Mouse (Mus musculus): ENCODE measurements around the gene Hspbap1. TPM values are rescaled to one million over a fixed set of nuclear protein-coding genes. Genes with fewer than 3 reads are reported as not detected.

Hspbap1 gene
- polyA plus RNA-seq, 1 experiment, result 6.5 TPM

DNA sequence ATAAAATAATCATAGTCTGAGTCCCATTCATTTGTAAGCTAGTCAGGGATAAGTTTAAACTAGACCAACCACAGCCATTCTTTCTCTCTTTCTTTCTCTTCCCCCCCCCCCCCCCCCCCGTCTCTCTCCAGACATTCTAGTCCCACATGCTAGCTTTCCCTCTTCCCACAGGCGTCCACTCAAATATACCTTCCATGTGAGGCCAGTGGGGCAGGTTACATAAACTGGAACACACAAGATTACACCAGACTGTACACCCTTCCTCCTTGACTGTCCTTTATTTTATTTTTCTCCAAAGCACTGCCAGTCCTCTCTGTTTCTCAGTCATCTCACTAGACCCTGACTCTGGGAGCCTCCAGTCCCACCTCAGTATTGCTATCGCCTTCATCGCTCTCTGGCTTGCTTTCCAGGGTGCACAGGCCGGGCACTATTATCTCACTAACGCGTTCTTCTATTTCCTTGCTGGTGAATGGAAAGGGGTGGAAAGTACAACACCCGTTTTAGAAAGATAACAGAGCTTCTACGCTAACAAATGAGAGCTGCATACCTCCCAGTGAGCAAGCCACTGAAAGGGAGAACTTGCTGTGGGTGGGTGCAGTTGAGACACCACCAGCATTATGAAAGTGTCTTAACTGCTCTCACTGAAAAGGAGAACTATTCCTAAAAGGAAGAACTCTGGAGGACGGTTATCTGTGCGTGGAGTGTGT is 6.4 kb upstream of the Hspbap1 start:
- DNase-seq (ENCODE audit: extremely low spot score in 1 of 2, low spot score in 1 of 2), result no peak

DNA sequence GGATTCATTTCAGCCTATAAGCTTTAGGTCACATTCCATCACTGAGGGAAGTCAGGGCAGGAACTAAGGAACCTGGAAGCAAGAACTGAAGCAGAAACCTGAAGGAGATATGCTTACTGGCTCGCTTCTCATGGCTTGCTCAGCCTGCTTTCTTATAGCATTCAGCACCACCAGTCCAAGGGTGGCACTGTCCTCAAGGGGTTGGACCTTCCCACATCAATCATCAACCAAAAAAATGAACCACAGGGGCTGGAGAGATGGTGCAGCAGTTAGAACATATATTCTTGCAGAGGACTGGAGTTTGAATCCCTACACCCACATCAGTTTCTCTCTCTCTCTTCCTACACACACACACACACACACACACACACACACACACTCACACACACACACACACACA is 5.2 kb upstream of the Hspbap1 start:
- DNase-seq (ENCODE audit: extremely low spot score in 1 of 2, low spot score in 1 of 2), result no peak

DNA sequence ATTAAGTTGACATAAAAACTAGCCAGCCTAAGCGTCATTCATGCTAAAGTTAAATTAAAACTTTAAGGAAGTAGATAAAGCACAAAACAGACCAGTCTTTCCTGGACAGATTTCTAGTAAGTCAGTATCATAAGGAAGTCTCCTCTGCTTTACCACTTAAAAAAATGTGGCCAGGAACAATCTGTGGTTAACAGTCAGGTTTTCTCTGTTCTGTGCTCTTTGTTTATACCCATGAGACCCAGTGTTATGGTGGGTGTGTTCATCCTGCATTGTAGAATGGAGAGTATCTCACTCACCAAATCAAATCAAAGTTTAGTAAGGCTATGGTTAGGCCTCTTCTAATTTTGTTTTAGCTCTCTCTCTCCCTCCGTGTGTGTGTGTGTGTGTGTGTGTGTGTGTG is 4.7 kb upstream of the Hspbap1 start:
- DNase-seq (ENCODE audit: extremely low spot score in 1 of 2, low spot score in 1 of 2), result no peak

DNA sequence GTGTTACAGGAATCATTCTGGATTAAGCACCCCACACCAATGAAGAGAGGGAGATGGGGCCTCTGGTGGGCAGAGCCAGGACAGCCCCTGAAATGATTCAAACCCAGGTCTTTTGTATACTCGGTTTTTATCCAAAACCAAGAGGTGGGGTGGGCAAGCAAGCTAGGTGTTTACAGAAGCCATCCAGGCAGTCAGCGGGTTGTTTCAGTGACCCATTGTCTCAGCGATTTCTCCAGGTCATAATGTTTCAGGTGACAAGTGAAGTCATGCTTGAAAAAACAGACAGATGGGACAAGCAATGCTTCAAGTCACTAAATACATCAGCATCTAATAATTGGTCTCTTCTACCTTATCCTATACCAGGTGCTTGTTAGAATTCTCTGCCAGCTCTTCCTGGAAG is 3.8 kb upstream of the Hspbap1 start:
- no peak for DNase-seq (ENCODE audit: extremely low spot score in 1 of 2, low spot score in 1 of 2)

DNA sequence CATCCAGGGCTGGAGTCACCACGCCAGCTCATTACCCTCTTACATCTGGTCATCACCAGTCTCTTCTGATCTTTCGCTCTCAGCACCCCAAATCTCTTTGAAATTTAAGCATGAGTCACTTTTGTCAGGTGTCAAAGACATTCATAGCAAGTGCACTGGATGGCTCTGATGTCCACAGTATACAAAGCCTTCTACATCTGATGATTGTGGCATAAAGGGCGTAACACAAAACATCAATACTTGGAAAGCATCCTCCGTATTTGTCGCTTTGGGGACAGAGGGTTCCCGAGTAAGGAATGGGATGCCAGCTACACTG is 1.7 kb upstream of the Hspbap1 start:
- no peak for DNase-seq (ENCODE audit: extremely low spot score in 1 of 2, low spot score in 1 of 2)

DNA sequence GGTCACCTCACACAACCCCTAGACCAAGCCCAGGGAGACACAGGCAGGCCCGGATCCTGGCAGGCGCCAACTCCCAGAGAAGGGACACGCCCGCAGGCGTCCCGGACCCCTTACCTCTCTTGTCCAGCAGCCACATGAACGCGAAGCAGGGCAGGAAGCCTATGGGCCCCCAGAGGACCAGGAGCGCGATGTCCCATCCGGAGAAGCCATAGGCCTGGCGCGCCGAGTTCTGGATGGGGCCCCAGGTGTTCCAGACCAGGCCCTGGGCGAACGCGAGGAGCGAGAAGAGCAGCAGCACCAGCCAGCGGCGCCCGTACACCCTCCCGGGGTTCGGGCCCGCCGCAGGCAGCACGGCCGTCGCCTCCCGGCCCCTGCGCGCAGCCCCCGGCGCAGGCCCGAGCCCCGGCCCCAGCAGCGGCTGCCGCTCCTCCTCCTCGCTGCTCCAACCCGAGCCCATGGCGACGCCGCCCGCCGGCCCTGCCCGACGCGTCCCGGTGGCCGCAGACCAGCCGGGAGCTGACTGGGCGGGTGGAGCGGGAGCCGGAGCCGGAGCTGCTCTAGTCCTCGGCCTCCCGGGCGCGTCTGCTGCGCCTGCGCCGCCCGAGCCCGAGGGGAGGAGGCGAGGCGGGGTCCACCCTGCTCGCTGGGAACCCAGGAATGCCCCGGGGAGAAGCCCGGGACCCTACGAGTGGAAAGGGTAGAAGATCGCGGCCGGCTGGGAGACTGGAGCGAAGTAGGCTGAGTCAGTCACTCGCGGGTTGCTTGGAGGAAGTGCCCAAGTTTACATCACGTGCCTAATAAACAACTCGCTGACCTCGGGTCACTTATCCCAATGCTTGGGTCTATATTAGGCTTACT is 1.2 kb upstream of the Hspbap1 start, which contains the start of gene Dirc2:
Gene Dirc2 (minus strand): TSS at position 572 of the 858 bp plus-strand sequence.
- DNase-seq (ENCODE audit: extremely low spot score in 1 of 2, low spot score in 1 of 2), result peak; percentile 38 to 75

DNA sequence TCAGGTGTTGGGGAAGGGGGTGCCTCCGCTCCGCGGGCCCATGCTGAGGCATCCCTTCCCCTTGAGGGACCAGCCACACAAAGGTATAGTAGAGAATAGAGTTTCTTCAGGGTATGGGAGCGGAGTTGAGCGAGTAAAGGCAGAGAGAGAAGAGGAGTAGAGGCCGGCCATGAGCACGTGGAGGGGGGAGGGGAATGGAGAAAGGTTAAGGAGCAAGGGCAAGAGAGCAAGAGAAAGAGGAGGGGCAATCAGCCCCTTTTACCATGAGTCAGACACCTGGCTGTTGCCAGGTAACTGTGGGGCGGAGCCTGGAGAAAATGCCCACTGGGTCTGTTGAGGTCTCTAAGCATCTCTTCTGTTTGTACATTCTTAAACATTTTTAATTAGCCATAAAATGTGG is 966 bp downstream of the Hspbap1 start:
- no peak for DNase-seq (ENCODE audit: extremely low spot score in 1 of 2, low spot score in 1 of 2)

DNA sequence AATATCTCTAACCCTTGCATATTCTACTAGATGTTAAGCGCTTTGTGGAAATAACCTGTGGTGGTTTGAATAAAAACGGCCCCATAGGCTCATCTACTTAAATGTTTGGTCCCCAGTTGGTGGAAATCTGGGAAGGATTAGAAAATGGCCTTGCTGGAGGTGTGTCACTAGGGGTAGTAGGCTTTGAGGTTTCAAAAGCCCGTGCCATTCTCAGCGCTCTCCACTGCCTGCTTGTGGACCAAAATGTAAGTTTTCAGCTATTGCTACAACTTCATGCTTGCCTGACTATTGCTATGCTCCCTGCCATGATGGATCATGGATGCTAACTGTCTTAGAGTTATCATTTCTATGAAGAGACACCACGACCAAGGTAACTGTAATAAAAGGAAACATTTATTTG is 1.4 kb downstream of the Hspbap1 start:
- DNase-seq (ENCODE audit: extremely low spot score in 1 of 2, low spot score in 1 of 2), result no peak

DNA sequence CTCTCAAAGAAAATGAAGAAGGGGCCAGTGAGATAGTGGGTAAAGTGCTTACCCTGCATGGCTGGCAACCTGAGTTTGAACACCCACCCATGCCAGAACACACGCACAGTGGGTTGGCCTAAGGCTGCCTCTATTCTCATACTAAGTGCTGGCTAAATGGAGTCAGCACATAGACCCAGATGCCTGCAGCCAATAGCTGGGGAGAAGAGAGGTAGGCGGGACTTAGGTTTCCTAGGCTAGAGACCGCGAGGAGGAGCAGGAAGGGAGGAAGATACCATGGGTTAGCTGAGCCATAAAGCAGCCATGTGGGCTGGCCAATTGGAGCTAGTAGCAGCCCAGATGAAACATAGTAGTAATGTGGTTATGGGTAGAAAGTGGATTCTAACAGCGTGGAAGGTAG is 2.4 kb downstream of the Hspbap1 start:
- DNase-seq (ENCODE audit: extremely low spot score in 1 of 2, low spot score in 1 of 2), result no peak

DNA sequence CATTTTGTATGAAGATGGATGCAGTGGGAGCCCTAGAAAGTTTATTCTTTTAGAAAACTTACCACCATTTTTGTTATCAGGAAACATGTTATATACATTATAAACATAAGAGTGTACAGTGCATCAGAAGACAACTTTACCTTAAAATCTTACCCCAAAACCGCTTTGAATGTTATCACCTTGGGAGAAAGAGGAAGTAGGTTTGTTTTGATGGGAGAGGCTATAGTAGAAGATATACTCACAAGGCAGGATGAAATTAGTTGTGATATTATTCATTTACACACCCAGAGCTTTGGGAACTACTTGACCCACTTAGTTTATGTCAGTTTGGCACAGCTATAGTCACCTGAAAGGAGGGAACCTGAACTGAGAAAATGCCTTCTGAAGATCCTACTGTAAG is 5.7 kb downstream of the Hspbap1 start:
- DNase-seq (ENCODE audit: extremely low spot score in 1 of 2, low spot score in 1 of 2), result no peak

DNA sequence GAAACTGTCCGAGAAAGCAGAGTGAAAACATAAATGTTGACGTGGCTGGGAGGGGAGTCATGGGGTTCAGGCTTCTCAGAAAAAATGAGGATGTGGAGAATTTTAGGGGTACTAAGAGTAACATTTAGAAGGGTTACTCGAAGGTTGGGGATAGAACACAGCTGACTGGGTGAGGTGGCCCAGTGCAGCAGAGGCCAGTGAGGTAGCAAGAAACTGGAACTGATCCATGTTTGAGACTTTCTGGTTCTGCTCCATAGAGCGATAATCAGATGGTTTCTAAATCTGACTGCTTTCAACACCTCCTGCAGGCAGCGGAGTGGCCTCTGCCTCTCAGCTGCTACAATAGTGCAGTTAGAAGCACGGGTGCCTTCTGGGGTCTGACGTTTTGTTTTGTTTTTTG is 6.6 kb downstream of the Hspbap1 start:
- no peak for DNase-seq (ENCODE audit: extremely low spot score in 1 of 2, low spot score in 1 of 2)

DNA sequence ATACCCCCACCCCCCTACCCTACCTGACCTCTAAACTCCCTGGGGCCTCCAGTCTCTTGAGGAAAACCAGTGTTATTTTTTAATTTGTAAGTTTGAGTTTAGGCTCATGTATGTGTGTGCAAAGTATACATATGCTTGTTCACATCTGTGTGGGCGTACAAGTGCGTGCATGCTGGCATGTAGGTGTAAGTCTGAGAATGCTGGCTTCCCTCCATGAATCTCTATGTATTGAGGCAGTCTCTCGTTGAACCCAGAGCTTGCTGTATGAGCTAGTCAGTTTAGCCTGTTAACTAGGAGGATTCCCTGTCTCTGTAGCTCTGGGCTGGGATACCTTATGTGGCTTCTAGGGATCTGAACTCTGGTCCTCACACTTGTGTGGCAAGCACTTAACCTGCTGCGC is 7.6 kb downstream of the Hspbap1 start:
- DNase-seq (ENCODE audit: extremely low spot score in 1 of 2, low spot score in 1 of 2), result peak in 1 of 2 experiments; percentile 47

DNA sequence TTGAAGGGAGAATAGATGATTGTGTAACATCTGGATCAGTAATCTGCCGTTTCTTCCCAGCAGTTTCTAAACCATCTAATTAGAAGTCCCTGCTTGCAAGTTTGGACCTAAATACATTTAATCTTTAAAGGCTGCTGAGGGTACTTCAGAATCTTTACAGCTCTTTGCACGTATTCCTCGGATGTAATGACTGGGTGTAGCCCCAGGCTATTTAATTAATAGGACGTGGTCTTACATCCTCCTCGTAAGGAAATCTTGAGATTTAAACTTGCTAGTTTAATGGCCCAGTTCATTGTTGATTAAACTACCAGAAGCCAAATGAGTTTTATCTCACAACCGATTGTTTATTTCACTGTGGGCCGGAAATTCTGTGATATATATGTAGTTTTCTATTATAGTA is 9.5 kb downstream of the Hspbap1 start:
- no peak for DNase-seq (ENCODE audit: extremely low spot score in 1 of 2, low spot score in 1 of 2)

DNA sequence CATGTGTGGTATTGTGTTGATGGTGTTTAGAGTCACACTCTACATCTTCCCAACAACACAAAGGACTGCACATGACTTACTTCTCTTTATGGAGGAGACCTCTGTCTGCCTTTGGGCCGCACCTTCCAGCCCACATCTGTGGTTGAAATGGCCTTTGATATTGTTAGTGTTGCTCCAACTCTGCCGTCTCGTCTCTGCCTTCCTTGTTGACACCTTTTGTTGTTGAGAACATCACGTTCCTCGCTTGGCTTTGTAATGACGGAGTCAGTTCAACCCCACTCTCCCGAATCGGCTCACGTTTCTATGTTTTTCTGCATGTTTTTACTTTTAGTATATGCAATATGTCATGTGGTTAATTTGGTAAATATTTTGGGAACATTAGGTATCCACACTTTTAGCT is 10.9 kb downstream of the Hspbap1 start:
- no peak for DNase-seq (ENCODE audit: extremely low spot score in 1 of 2, low spot score in 1 of 2)

DNA sequence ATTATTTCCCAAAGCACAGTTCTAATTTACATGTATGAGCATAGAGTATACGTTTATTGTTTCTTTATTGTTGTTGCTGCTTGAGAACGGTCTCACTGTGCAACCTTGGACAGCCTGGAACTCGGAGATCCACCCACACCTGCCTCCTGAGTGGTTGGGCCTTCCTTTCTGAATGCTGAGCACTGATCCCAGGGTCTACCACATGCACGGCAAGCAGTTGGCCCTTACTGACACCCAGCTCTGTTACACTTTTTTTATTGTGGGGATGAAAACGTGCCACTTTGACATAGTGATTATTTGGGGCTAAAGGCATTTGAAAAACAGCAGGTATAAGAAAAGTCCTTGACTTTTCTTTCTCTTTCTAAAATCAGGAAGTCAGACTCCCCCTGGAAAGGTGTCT is 11.5 kb downstream of the Hspbap1 start:
- no peak for DNase-seq (ENCODE audit: extremely low spot score in 1 of 2, low spot score in 1 of 2)

DNA sequence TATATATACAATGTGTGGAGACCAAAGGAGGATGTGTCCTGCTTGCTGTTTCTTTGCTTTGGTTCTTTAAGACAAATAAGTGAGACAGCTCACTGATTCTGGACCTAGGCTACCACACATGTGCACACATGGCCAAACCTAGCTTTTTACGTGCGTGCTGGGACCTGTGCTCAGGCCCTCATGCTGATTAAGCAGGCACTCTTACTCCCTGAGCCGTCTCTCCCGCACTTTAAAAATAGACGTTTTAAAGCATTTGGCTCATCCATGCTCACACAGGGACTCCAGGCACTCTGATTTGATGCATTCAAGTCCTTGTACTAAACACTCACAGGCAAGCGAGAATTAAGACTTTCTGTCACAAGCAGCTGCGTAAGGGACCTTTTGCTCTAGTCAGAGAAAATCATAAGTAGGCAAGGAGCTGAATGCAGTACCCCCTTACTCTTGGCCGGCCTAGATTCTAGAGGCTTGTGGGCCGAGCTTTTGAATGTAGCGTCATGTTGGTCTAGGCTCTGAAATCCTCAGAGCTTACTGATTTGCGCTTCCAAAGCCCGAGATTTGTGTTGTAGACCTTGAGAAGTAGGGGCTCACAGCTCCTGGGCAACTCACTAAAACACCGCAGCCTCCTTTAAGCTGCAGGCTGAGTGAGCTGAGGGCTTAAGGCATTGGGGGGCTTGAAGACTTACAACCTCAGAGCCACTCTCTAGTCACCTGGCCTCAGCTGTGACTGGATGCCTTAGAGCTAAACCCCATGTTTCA is 12.5 kb downstream of the Hspbap1 start:
- no peak for DNase-seq (ENCODE audit: extremely low spot score in 1 of 2, low spot score in 1 of 2)

DNA sequence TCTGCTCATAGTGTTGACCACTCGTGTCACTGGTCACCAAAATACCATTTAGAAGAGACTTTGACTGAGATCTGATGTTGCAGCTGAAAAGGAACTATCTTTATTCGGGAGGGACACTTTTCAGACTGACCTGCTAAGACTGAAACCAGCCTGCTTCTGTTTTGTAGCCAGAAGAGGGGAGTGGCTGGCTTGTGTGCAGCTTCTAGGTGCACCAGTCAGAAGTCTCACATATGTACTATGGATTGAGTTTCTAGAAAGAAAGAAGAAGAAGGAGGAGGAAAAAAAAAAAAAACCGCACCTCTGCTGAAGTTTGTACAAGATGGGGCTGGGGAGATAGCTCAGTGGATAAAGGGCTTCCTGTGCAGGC is 13.0 kb downstream of the Hspbap1 start:
- no peak for DNase-seq (ENCODE audit: extremely low spot score in 1 of 2, low spot score in 1 of 2)

DNA sequence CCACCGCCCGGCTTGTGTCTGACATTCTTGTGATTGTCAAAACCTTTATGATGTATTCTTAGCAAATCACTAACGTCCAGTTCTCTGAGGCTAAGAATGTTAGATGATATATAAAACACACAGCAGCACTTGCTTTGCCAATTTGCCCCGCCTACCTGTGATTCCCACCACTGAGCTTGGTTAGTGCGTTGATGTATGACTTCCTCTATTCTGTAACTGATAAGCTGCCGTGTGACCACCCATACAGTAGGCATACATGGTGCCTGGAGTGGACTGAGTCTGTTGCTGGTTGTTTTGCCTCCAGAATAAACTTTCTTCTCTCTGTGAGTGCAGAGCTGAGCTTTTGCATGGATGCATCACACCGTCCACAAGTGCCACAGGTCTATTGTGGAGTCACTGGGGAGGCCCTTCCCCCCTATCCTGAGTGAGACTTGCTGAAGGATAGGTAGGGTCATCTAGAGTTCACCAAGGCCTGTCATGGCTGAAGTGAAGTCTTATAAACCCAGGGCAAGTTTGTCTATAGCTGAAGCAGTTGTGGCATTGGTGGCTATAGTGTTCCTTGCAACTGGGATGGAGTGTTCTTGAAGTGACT is 14.1 kb downstream of the Hspbap1 start:
- no peak for DNase-seq (ENCODE audit: extremely low spot score in 1 of 2, low spot score in 1 of 2)

DNA sequence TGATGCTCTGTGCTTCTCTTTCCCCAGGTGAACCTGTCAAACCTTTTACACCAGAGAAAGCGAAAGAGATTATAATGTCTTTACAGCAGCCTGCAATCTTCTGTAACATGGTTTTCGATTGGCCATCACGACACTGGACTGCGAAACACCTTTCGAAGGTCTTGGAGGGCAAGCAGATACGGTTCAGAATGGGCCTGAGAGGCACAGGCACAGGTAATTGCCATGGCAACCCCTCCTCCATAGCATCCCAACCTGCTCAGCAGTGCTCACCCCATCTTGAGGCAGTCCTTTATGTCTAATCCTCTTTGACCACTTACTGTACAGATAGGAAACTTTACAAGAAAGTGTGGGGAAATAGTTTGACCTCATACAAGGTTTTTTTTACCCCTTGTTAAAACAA is 17.0 kb downstream of the Hspbap1 start:
- DNase-seq (ENCODE audit: extremely low spot score in 1 of 2, low spot score in 1 of 2), result no peak

DNA sequence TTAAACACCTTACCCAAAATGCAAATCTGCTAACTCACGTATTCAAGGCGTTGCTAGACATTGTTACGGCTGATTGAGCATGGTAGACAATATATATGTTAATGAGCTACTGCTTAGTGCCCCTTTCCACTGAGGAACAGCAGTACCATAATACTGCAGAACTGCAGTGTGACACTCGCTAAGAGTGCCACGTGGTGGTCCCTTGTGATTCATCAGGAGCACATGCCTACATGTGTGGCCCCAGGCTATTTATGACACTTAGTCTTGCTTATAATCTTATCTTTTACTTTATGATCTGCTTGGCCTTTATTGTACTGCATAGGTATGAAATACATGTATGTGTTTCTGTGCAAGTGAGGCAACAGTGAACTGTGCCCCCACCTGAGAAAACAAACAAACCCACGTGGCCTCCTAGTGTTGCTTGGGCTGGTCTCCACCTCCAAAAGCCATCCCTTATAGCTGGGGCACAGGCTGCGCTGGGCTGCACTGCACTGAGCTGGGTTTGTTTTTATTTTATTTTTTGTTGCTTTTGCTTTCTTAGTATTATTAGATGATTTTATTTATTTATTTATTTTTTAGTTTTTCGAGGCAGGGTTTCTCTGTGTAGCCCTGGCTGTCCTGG is 17.5 kb downstream of the Hspbap1 start:
- DNase-seq (ENCODE audit: extremely low spot score in 1 of 2, low spot score in 1 of 2), result no peak

DNA sequence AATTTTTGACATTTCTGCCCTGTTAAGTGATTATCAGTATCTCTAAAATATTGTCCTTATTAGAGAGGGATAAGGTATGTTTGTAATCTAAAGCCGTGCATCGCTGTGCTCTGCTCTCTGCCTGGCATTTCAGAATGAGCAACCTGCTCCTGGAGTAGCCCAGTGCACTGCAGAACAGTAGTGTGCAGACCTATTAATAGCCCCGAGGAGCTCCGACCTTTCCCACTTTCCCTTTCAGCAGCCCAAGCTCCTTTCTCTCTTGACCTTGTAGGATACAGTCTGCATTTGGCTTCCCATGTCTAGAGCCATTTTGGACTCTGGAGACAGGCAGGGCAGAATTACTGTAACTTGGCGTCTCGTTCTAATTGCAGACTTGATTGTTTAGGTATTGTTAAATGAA is 18.2 kb downstream of the Hspbap1 start:
- no peak for DNase-seq (ENCODE audit: extremely low spot score in 1 of 2, low spot score in 1 of 2)

Data from frontal cortex, adult 2 months (tissue).